Mouse (Mus musculus) left cerebral cortex, adult 8-10 months (tissue): Measurements from ENCODE around the gene Nup54. TPM values are rescaled to one million over a fixed set of nuclear protein-coding genes. Genes with fewer than 3 reads are reported as not detected.
A peak's percentile ranks its signal among the peaks of the same experiment; 100 is the strongest.

ENCODE experiments used
- DNase-seq, 2 experiments: peaks; one replicate each; pipeline ENCODE4 v3.0.0; 2022; ENCODE audit warnings: low spot score in 2 of 2
- total RNA-seq, 4 experiments: library from RNA; stranded (reverse); gene quantifications; 2 replicates each; pipeline ENCODE4 v1.2.4; 2022

Nup54 gene
- total RNA-seq, 4 experiments from 2014 or later = 26.6 to 32.0 (median 28.6) TPM

DNA sequence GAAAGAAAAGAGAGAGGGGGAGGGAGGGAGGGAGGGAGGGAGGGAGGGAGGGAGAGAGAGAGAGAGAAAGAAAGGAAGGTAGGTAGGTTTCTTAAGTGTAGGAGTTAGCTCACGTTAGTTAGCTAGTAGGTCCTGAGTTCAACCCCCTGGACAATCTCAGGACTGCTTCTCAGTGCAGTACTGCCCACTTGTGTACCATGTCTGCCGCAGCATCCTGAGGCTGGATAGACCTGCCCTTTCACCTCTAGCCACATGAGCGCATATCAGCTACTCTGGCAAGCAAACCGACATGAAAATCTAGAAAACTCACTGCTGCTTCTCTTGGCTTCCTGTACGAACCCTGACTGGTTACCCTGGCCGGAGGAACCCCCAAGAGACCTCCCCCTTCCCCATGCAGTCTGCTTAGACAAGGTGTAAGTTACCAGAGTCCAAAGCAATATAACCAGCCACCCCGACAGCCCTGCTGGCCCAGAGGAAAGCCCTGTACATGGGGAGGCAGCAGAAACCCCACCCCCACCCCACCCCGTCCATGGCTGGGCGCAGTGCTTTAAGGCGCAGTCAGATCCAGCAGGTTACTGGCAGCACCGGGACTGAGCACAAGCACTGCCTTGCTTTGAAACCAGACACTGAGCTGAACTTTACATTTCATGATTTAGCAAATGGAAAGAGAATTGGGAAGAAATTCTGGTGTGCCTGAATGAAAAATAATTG is 21.6 kb downstream of the Nup54 start:
- no peak for DNase-seq

DNA sequence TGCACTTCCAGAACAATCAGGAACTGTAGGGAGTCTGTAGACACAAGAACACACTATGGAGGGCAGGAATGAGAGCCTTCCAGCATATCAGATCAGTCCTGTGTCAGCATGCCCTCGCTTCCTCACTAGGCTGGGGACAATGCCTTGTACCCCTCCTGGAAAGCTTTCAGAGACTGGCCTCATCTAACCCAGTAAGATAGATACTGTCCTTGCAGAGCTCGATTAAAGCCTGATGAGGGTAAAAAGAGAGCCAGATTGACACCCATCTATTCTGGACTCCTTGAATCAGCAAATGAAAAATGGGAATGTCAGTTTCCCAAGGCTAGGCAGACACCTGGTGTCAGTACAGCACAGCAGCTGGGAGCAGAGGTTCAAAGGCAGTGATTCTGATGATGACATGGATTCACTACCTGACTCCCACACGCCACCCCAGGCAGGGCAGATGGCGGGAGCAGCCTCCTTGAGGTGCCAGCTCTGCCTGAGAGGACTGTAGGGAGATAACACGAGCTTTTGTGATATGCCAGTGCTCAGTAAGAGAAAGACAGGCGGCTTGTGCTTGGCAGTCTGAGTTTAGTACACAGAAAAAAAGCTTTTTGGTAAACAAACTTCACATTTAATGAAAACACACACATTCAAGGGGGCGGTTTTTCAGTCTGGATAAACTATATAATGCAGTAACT is 23.4 kb downstream of the Nup54 start:
- no peak for DNase-seq

DNA sequence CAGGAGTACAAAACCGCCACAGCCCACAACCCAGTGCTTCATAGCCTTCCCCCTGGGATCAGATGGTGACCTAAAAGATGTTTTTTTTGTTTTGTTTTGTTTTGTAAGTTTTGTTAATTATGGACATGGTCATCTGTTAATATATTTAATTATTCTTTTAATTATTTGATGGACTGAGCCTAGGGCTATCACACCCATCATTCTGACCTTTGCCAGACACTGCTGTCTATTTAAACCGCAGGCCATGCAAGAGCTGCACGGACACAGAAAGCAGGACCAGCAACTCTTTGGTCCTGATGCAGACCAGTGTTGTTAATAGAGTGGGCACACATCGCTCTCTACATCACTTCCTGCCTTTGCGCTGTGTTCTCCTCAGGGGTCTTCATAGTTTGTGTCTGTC is 24.5 kb downstream of the Nup54 start:
- no peak for DNase-seq

DNA sequence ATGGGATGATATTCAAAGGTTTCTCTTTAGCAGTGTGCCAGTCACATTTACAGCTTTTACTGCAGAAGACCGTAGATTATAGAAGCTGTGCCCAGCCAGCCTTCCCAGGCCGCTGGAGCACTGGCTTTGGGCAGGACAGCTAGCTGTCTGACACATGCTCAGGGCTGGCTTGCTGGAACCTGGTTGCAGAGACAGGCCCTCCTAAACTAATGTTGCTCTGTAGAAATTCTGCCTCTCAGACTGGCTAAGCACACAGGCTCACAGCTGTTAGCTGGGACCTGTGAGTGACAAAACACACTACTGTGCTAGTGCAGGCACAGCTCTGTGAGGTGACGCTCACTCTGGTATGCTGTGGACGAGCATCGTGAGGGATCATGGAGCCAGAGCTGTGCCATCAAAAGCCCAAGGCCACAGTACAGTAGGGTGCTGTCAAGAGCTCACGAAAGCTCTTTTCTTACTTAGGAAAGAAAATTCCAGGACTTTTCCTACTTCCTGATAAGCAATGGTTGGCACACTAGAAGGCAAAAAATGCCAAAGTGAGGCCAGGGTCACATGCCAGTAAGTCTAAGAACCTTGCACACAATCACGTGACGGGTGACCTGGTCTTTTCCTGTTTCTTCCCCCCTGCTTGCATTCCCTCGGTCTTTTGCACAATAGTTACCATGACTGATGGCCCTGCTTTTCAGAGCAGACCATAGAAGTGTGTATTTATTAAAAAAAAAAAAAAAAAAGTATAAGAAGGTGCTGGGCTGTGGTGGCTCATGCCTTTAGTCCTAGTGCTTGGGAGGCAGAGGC is 25.5 kb downstream of the Nup54 start:
- DNase-seq = no peak

DNA sequence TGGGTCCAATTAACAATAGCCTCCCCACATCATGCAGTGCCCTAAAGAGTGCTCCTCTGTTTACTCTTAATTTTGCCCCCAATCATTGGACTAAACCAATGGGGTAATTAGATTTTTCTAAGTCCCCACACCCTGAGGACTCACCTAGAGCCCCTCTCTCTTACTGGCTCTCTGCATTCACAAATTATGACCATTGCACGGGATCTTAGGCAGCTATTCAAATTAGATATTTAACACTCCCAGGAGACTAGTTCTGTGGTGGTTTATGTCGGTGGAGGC is 30.7 kb downstream of the Nup54 start:
- no peak for DNase-seq

DNA sequence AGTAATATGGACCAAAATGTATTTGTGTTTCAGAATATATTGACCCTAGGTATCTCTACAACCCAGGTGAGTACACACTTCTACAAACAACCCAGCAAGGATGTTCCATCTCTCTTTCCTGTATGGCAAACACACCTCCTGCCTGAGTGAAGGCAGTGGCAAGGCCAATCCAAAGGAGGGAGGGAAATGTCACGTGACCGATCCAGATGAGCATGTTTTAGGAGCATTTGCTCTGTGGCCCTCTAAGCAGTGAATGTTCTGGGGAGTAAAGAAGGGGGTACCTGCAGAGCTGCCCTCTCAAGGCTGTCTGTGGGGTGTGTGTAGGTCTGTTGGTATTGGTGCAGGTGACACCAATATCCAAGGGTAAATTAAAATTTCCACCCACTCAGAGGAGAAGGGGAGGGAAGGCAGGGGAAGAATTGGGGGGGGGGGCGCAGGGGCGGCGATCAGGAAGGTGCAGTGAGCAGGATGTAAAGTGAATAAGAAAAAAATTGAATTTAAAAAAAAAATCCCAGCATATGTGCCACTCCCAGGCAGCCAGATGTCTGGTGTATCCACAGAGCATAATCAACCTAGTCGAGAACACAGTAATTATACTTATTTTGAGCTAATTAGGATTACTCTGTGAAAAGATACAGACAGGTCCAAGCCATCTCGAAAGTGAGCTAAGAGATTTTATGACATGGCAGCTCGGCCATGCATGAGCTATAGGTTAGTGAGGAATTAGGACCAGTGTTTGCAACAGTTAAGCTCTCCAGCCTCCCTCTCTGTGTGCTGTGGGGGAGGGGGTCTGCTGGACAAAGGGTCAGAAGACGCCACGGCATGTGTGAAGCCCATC is 31.2 kb downstream of the Nup54 start:
- no peak for DNase-seq

DNA sequence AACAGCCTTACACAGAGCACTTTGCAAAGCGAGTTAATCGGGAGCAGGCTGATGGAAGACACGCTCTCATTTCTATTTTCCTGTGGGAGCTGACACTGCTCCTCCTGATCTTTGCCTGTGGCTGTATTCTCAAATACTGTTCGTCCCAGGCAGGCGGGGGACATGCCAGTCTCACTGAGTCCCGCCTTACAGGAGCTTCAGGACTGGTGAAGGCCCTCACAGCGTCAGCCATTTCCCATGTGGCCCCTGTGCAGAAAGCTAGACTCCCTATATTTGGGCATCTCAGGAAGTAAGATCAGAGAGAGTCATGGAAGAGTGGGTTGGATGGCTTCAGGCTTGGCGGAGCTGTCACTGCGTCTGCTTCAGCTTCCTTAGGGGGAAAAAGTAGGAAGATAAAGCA is 32.2 kb downstream of the Nup54 start:
- no peak for DNase-seq

DNA sequence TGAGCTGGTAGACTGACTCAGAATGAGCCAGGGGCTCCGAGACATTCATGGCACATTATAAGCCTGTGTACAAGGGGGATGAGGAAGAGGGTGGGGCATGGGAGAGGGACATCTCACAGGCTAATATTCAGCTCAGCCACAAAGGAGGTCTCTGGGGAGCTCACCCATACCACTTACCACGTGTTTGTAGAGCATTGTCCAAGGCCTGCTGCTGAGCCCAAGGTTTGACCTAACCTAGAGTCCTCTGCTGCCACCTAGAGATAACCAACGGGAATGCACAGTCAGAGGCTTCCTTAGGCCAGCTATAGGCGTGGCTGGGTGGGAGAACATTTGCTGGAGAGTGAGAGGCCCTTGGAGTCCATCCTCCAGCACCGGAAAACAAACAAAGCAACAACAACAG is 36.9 kb downstream of the Nup54 start:
- DNase-seq = no peak

DNA sequence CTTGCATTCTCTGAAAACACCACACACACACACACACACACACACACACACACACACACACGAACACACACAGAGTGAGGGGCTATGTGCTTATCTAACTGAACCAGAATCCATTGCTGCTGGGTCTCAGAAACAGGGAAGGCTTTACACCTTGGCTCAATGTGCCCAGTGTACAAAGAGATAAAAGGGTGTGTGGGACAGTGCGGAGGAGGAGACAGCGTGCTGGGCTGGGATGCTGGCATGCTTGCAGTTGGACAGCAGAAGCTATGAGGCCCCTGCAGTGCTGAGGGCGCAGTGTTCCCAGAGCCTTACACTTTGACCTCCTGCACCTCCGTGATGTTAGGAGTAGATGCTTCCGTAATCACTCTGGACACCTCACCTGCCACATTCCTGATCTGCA is 38.5 kb downstream of the Nup54 start:
- DNase-seq = no peak

DNA sequence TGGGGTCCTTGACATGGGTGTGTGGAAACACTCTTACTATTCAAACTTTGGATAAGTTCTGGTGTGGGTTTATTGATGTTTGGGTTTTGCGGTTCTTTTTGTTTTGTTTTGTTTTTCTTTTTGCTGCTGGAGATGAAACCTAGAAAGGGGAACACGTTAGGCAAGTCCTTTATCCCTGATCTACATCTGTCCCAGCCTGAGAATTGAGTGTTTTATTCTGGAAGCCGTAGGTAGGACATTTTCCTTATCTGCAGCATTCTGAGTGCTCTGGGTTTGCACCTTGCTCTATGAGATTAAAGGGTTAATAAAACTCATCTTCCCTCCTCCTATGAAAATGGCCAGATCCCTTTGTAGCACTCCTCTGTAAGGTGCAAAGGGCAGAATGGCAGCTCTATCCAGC is 39.3 kb downstream of the Nup54 start:
- DNase-seq = no peak

DNA sequence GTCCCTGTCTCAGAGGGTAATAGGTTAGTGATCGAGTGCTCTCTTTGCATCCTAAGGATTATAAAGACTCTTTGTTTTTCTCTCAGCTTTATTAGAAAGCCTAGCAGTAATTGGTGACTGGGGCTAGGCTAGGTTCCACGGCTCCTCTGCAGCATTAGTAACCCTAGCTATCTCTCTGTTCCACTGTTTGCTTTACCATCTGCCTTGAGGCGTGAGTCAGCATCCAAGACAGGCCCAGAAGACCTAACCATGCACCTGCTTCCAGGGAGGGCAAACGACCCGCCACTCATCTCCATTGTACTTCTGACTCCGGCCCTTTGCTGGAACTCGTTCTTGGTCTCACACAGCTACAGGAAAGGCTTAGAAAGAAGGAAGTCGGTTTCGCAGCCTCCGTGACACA is 41.2 kb downstream of the Nup54 start:
- no peak for DNase-seq

DNA sequence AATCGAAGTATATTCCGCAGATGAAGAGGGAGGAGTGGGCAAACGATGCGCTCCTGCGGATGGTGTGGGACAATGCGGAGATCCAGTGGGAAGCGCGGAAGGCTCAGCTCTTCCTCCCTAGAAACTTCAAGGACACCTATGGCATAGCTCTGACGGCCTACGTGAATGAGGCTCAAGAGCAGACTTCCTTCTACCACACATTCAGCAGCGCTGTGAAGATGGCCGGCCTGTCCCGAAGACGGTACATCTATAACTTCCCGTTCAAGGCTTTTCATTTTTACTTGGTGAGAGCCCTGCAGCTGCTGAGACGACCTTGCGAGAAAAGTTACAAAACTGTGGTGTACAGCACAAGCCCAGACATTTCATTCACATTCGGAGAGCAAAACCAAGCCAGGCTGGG is 42.5 kb downstream of the Nup54 start:
- no peak for DNase-seq

DNA sequence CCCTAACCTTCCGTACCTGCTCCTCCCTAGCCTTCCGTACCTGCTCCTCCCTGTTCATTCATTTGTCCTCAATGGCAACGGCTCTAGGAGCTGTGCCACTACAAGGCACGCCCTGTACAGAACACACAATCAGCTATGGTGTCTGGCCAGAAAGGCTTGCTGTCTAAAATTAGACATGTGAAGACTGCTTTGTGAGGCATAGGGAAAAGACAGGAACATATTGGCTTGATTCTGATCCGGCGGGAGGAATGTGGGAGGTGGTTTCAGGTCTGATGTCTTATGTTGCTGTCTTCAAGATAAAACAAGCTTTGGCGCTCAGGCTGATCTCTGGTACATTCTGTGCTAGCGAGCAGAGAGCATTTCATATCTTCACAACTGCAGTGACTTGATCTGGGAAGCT is 44.4 kb downstream of the Nup54 start:
- no peak for DNase-seq

DNA sequence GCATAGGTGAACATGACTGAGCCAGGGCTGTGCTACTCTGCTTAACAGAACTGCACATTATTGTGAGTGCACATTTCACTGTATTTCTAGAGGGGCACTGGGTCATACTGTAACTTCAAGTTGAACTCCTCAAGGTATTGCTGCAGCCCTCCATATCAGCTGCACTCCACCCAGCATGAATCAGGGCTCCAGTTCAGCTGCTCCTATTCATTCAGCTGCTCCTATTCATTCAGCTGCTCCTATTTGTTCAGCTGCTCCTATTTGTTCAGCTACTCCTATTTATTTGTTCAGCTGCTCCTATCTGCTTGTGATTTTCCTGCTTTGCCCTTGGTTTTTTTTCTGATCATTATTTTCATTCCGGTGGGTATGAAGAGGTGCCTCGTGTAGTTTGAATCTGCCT is 45.0 kb downstream of the Nup54 start:
- no peak for DNase-seq

DNA sequence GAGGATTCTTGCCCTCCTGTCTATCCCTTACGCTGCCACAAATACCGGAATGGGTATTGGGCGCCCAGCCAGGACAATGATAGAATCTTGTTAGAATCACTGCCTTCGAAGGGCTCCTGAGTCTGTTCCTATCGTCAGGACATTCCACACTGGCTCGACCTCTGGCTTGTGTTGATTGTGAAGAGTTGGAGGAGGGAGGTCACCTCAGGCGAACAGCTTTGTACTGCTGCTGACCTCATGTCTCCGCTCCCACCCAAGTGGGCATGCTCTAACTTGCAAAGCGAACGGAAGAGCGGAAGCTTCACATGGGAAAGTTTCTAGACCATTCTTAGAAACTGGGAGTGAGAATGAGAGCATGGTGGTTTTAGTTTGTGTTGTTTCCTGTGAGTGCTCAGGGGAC is 47.6 kb downstream of the Nup54 start:
- DNase-seq = no peak

DNA sequence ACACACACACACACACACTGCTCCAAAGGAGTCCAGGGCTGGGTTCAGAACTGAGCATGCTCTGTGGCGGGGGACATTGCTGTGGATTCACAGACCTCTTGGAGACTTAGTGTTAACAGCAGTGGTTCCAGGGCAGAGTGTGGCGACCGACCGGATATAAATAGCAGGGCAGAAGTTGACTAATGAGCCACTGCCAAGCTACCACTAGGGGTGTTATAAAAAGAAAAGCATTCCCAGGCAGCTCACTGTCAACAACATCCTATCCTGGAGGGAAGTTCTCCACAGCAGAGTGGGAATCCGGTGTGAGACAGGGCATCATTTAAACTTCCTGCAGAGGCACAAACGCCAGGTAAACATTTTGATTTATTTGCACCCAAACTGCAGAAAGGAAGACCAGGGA is 48.4 kb downstream of the Nup54 start:
- DNase-seq = no peak

DNA sequence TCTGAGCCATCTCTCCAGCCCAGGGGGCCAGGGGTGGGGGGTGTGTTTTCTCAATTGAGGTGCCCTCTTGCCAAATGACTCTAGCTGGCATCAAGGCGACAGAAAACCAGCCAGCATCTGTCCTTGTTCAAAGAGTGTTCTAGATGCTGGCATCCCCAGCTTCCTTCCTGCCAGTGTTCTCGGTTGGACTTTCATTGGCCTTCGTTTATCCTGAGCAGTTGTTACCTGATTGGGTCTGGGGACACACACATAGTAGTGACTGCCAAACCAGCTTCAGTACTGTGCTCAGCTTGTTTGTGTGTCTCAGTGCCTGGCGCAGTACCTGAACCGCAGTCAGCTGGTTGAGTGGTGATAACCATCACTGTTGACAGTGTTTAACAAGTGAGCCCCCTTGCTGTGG is 48.9 kb downstream of the Nup54 start:
- no peak for DNase-seq

DNA sequence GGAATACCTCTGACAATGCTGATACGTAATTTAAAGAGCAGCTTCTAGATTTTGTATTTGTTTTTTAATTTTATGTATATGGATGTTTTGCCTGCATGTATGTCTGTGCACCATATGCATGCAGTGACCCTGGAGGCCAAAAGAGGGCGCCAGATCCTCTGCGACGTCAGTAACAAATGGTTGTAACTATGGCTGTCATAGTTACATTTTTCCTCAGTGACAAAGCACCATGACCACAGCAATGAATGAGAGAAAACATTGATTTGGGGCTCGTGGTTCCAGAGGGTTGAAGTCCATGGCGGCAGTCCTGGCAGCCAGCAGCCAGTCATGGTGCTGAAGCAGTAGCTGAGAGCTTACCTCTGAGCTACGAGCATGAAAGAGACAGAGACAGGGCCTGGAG is 50.2 kb downstream of the Nup54 start:
- DNase-seq = no peak

DNA sequence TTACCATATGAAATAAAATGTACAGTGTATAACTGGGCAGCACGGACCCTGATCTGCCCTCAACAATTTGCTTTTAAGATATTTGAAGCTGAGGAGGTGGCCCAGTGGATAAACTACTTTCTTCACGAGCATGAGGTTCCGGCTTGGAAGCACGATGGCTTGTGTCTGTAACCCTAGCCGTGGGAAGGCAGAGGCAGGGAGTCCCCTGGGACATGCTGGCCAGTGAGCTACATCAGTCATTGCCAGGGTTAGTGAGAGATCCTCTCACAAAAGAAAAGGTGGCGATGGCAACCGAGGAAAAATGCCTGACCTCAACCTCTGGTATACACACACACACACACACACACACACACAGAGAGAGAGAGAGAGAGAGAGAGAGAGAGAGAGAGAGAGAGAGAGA is 51.3 kb downstream of the Nup54 start:
- DNase-seq = no peak

DNA sequence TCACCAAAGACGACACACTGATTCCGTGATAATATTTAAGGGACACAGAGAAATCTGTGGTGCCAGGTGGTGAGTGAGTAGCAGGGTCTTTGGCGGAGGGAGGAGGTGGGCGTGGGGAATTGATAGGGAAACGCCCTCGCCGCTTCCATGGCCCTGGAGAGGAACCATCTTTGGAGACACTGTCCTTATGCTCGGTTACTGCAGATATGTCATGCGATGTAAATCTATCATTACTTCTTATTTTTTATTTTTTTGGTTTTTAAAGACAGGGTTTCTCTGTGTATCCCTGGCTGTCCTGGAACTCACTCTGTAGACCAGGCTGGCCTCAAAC is 52.7 kb downstream of the Nup54 start:
- DNase-seq = no peak

DNA sequence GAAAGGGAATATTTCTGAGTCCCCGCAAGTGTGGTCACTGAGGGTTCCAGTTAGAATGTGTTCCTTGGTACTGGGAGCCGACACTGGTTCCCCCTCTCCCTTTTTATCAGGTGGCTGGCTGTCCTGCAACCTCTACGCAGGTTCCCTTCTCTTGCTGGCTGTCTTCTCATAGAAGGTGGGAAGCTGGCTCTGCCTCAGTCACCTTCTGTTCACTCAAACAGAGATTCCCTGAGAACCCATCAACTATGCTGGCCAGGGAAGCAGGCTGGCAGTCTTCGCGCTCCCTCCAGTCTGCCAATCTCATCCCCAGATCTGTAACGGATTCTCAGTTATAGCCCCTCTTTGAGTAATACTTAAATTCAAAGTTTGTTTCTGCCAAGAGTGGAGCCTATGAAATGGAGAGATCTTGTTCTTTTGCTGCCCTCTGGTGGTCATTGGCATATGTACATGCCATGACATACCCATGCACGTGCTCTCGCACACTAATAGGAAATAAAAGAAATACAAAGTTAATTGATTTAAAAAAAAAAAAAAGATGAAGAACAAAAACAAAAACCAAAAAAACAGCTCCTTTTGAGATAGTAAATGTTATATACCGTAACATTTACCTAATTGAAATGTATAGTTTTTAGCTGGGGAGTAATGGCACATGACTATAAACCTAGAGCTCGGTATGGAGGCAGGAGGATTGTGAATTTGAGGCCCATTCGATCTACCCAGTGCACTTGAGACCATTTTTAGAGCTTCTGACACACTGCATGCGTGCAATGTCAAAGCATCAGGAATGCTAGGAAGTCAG is 53.3 kb downstream of the Nup54 start:
- peak; percentile 28 to 40 for DNase-seq
